Mouse (Mus musculus) thymus, postnatal 25 days (tissue): ENCODE measurements around the gene Ccdc70.
"Not testable (repeated sequence)": the region's sequence is repeated elsewhere in the genome, so short reads cannot be mapped to it uniquely, and the experiment has no call there.

Source experiments
- DNase-seq: peaks from one replicate; pipeline ENCODE4 v3.0.0; 2022

The Ccdc70 gene

DNA sequence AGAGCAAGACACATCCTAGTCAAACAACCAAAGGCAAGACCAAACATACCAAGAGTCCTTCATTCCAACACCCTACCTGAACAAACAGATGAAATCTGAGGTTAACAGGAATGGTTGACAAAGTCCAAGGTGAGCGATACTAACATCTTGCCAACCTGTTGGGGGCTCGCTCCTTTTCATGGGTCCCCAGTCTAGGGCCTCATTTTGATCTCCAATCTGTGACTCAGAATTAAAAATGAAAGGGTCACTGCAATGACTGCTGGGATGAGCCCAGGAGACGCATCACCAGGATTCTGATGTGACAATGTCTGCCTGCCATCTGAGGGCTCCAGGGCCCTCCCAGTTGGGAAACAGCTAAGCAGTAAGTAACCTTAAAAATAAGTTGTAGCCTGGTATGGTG, at the start of gene Ccdc70:
Gene Ccdc70 (plus strand): TSS at position 301 of the 400 bp plus-strand sequence.
- no peak for DNase-seq

DNA sequence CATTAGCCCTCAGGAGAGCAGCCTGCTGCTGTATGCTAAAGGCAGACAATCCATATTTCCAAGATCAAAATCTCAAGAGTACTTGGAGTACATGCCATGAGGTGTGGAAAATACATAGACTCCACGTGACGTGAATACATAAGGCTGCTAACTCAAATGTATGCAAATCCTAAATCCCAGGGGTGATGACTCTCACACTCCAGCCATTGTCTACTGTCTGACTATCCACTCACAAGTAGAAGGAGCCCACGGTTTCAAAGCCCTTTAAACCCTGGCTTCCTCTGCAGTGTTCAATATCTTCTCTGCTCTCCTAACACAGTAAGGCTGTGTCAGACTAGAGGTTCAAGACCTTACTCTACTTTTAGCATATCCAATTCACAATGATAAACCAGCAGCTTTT, 38.8 kb upstream of the Ccdc70 start:
- DNase-seq = not testable (repeated sequence)

DNA sequence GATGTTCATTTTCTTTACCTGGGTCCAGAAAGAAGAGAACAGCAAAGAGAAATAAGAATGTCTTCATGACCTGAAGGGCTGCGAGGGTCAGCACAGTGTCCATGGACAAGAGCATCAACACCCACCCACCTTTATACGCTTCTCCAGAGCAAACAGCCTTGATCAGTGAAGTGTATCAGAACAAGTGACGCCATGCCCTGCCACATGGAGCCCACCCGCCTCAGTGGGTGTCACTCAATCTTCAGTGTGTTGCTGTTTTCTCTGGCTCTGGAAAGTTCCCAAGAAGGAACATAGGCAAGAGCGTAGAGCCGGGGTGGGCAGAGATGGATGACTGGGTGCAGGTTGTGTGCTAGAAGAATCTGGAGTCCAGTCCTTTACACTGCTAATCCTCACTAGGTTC, 37.0 kb upstream of the Ccdc70 start, which contains the start of gene Defb15:
Gene Defb15 (minus strand): TSS at position 101 of the 400 bp plus-strand sequence.
- no peak for DNase-seq

DNA sequence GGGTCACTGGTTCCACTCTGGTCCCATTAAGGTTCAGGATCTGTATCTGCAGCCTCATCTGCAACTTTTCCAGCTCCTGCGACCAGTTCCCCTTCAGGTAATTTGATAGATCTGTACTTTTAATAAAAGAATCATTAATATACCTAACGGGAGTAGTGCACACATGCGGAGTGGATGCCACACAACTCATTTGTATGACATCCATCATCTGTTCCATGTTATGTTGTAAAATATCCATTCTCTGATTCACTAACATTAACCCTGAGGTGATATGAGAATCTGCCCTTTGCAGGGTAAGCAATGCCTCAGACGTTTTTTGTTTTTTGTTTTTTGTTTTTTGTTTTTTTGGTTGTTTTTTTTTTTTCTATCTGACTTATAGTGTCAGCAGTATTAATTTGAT, 31.5 kb upstream of the Ccdc70 start, which contains the start of gene Defb35:
Gene Defb35 (plus strand): TSS at position 301 of the 400 bp plus-strand sequence.
- DNase-seq = not testable (repeated sequence)

DNA sequence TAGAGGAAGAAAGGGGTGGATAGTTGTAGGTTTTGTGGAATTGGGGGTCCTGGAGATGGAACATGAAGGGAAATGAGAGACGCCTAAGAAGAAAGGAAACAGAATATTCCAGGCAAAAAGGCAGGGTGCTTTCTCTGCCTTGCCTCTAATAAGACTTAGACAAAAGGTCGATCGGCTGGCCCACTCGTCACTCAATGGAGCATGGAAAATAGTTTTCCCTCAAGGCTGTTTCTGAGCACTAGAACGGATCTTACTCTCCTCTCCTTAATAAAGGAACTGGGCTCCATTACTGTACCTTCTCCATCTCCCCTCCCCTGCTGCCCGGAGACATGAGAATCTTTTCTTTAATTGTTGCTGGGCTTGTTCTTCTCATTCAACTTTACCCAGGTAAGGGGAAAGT, 23.1 kb upstream of the Ccdc70 start, which contains the start of gene Defb13:
Gene Defb13 (plus strand): TSS at position 301 of the 400 bp plus-strand sequence.
- no peak for DNase-seq

DNA sequence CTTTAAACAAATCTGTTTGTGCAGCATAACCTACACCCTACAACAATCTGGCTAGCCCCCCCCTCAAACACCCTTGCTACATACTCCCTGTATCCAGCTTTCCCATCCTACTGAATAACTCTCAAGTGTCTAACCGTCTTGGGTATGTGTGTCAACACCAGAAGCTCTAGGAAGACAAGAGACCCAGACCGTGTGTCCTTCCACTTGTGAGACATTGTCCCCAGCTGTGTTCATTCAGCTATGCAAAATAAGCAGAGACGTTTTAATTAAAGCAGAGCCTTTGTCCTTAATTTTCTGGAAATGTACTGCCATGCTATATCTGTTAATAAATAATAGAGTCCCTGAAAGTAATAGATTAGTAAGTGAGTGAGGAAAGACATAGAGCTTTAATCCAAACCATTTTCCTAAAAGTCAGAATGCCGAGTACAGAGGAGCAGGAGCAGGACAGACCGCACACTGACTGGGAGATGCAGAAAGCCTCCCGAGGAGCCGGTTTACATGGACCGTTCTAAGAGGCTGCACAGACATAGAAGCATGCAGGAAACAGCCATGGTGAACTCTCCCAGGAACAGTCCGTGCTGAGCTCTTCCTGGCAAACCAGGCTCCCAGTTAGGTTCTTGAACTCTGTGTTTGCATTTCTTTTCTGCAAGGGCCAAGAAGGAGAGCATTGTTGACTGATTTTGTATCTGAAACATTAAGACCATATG, 22.1 kb upstream of the Ccdc70 start:
- DNase-seq = no peak

DNA sequence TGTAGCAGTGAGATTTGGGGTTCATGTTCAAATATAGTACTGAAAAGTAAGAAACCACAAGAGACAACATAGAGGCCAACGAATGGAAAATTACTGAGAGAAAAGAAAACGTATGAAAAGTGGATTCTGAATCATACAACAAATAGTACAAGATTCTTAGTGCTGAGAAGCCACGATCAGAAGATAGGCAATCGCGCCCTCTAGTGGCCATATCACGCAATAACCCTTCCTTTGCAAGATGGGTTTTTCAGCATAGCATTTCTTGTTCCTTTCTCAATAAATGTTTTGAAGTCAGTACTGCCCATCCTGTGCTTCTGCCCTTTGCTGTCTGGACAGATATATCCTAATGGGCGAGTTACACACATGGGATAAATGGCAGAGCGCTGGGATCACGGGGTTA, 14.3 kb upstream of the Ccdc70 start:
- DNase-seq = peak; percentile 32

DNA sequence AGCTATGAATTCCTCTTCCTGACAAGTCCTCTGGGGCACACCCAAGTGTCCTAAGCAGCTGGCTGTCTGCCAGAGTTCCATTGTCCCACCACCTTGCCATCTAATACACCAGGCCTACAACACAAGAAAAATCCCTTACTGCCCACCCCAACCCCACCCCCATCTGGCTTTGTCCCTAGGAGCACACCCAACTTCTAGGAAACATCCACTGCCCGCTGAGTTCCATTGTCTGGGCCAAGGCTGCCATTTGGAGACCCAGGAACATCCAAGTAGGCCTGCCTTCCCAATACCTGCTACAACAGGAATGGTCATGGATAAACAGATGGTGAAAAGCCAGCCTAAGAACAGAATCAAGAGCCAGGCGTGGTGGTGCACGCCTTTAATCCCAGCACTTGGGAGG, 13.2 kb upstream of the Ccdc70 start:
- no peak for DNase-seq

DNA sequence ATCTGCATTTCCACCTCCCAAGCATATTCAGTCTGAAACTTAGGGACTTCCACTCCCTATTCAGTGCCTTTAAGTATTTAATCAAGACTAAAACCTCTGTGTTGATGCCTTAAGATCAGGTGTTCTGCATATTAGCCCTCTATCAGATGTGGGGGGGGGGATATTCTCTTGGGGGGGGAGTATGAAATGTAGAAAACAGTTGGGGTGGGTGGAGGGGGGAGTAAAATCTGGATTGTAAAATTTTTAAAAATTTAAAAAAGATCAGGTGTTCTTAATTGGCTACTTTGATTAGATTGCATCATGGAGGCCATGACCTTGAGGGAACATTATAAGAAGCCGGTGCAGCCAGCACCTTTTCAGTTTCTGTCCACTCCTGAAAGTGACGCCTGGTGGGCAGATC, 11.2 kb upstream of the Ccdc70 start, which contains the start of gene Fam90a1a:
Gene Fam90a1a (plus strand): TSS at position 301 of the 400 bp plus-strand sequence.
- no peak for DNase-seq

DNA sequence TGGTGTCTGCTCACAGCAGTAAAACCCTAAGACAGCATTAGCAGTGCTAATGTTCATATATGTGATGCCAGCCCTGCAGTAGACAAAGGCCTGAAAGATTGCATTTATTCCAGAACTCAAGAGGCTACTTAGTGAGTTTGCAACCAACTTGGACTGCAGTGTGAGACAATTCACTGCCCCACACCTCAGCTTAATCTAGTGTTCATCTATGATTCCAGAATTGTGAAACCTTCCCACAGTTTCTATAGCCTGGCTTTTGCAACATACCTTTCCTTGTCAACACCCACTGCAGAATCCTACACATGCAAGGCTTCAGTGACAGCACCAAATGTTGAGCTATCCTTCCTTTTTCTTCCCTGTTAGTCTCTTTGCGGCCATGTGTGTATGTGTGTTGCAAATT, 2.9 kb upstream of the Ccdc70 start:
- DNase-seq = no peak

DNA sequence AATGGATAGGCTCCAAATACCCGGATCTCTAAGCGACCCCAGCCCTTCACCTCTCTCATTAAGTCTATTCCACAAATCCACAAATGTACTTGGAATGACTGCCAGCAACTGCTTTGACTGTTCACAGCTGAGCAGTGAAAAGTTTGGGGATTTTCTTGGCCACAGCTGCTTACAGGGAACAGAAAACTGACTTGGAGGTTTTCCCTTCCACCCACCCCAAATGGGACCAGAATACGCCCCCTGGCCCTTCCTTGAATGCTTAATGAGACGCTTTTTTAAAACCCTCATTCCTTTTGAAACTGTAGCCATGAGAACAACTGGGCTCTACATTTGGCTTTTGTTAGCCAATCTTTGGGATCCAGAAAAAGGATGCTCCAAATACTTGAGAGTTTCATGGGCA, 8.6 kb downstream of the Ccdc70 start:
- no peak for DNase-seq

DNA sequence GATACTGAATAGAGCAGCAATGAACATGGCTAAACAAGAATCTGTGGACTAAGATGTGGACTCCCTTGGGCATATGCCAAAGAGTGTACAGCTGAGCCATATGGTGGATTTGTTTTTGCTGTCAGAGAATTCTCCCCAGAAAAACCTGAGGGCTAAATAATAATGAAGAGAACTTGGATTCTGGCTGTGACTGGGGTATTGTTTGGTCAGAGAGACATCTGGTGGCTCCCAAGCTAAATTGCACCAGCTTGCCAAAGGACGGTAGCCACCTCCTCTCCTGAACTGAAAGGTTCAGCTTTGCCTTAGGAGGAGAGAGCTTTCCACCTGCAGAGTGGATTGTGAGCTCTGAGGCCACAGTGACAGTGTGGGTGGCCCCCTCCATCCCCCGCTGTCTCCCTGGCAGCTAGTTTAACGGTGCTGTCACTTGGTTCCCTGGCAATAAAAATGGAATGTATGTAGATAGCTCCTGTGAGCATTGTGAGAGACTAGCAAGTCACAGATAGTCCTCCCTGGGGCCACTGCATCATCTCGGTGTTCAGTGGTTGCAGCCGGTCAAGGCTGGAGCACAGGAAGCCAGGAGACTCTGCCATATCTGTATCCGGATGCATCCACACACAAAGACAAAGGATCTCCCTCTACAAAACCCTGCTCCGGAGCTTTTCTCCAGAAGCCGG, 12.2 kb downstream of the Ccdc70 start:
- DNase-seq = no peak

DNA sequence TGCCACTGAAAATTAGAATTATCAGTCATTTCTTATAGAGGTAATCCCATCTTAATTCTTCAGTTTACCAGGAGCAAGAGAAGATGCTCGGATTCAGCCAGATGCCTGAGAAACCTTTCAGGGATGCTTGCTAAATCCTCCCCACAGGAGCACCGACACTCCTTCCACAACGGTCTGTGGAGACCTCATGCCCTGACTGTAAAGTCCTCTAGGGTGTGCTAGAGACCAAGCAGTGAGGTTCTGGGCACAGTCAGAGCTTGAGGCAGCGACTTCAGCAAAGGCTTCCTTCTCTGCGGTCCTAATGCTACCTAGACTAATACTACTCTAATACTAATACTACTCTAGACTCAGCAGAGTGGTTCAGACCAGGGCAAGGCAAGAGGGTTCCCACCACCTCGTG, 22.6 kb downstream of the Ccdc70 start:
- DNase-seq = peak; percentile 6

DNA sequence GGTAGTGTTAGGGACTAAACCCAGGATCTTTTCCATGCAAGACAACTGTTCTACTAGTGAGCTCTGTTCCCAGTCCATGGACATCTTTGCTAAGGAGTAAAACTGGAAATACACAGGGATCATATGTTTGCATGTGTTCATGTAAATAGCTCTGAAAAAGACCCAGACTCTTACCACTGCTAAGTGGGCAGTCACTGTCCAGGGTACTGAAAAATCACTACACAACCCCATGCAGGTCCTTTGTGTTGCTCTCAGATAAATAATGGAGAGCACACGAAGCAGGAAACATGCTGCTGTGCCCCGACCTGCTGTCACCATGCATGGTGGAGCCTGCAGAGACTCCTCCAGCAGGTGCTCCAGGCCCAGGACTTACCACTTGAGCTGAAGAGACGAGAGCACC, 25.6 kb downstream of the Ccdc70 start:
- DNase-seq = no peak

DNA sequence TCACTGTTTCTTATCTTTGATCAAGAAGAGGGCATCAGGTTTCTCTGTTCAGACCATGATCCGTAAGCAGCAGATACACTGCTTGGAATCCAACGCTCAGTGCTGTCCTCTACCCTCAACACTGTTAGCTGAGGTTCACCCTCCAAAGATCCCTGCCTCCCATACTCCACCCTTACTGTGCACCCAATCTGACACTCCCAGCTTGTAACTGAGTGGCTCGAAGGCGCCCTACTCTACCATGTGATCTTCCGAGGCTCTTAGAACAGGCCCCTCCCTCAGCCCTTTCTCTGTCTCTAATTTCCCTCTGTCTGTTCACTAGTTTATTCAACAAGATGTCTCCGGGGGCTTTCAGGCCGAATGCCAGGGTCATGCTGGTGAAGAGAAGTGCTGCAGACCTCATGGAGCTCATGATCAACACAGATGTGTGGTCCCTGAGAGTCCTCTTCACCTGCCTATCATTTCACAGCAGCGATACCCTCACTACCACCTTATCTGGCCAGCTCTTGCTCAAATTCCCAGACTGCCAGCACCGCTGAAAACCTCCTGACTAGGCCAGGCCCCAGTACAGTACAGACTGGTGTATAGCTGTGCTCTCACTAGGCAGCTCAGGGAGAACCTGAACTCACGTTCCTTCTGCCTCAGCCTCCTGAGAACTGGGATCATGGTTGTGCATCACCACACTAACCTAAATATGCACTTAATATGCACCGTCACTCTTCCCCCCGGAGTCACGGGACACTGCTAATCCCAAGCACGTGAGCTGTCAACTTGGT, 35.4 kb downstream of the Ccdc70 start:
- no peak for DNase-seq

DNA sequence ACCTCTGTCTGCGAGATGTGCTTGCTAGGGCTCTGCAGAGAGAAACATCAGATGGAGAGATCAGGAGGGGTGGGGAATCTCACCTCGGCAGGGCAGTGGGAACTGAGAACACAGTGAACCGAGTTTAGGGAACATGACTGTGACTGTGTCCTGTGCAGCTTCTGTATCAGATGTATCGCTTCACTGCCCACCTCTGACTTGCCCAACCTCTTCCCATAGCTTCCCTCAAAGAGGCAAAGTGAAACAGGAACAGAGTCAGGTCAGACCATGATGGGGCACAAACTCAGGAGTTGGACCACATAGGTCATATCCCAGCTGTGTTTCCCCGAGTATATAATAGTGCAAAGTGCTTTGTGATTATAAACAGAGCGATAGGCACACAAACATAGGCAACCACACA, 36.8 kb downstream of the Ccdc70 start:
- no peak for DNase-seq

DNA sequence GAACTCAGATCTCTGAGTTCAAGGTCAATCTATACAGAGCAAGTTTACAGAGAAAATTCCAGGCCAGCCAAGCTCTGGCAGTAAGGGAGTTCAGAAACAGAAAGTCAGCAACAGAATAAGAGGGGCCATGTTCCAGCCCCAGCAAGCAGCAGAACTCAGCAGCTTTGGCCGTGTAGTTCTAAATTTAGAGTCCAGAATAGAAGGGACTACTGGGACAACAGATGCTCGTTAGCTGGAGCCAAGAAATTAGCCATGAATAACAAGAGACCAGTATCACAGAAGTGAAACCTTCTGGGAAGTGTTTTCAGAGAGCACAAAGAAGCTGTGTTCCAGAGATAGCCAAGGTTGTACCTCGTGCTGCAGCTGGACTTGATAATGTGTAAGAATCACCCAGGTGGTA, 39.8 kb downstream of the Ccdc70 start:
- no peak for DNase-seq

DNA sequence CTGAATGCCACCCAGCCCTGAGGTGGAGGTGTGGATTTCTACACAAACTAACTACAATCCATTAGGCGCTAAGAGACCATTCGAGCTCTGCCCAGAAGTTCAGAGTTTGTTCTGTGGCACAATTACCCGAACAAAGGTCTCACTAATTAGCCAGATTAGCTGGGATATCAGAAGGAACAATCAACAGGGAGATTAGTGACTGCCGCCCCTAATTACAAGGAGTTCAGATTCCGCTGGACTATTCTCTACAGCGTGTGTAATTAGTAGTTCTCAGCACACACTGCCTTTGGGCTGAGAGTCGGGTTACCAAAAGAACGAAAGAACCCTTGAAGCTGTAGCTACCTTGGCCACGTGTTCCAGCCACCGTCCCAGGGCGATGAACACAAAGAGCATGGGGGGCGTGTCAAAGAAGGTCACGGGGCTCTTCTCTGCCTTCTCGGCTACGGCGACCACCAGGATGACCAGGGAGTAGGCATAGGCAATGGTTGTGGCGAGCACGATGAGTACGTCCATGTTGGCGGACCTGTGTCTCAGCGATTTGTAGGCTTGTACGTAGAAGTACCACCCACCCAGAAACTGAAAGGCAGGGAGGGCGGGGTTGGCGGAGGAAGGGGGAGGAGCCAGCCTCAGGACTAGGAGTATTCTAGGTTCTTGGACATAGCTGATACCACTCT, 43.6 kb downstream of the Ccdc70 start:
- DNase-seq = no peak

DNA sequence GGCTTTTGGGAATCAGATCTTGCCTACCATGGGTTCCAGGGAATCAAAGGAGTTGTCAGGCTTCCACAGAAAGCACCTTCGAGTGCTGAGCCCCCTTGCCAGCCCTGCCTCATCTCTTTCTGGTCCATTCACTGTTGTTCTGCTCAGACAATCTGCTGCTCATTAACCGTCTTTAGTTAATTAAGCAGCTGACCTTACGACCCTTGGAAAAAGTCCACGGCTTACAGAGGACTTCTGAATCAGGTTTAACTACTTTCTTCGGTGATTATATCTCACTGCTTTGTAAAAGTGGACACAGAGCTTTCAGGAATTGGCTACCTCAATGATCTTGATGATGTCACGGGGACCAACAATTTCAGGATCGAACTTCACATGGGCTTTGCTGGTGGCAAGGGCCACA, 48.2 kb downstream of the Ccdc70 start:
- no peak for DNase-seq

DNA sequence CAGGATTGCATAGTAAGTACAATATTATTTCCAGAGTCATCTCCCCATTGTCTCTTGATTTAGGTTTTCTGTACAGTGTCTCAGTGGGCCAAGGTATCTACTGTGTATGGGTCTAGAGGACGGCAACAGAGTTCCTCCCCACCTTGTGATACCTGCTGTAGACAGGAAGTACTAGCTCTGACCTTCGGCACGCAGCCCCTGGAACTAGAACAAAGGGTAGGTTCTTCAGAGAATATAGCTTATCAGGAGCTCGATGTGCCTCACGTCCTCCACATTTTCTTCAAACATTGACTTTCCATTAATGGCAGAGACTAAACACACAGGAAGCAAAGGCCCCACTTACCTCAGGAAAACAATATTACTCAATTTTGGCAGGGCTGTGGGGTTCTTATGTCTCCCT, 49.9 kb downstream of the Ccdc70 start:
- no peak for DNase-seq

DNA sequence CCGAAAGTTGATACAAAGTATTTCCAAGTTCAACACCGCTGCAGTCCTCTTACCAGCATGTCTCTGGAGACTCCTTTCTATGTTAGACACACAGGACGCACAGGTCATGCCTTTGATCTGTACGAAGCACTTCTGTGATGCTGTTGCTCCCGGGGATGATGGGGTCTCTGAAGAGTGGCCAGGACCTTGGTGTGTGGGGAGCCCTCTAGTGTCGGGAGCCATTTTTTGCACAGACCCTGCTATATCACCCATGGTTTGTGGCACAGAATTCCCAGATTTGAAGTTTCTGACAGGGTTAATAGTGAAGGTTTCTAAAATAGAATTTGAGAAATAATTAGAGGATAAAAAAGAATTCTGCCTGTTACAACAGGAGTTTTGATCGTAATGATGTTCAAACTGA, 52.7 kb downstream of the Ccdc70 start:
- DNase-seq = no peak
